Mouse (Mus musculus) ES-Bruce4 (cell line): ENCODE results near the gene Dst.

ENCODE experiments used
- CTCF ChIP-seq: IDR thresholded peaks from one replicate; pipeline ENCODE4 v1.8.1; 2011; ENCODE audit warnings: low read depth, low read length
- POLR2A ChIP-seq: IDR thresholded peaks from one replicate; pipeline ENCODE4 v1.8.1; 2011; ENCODE audit warnings: low read length; ENCODE audit not compliant: insufficient read depth

DNA sequence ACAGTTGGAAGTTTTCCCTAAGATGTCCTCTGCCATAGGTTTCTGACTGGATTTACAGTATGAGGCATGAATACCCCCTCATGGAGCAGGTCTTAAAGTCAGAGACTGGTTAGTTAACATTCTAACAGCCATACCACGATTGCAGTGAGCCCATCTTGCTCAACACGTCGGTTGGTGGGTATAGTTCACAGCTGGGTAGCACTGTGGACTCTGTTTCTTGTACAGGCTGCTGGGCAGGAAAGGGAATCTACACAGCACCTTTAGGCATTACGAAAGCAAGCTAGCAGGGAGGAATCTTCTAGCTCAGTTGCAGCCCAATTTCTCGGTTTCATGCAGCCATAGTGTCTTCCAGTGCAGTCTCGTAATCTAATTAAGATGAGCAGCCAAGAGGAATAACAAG is 69.8 kb downstream of the Dst start:
- no peak for TF ChIP-seq CTCF
- no peak for TF ChIP-seq POLR2A
